Mouse (Mus musculus) cerebellum, adult 2 months (tissue): Measurements from ENCODE around the gene Mgat4e.
A peak's percentile ranks its signal among the peaks of the same experiment; 100 is the strongest.

Experiments
- CTCF ChIP-seq: fragments of 200-500 bp; IDR thresholded peaks from 2 replicates; pipeline ENCODE4 v1.5.1; 2011; ENCODE audit warnings: low read depth, mild to moderate bottlenecking, control low read depth, low read length, moderate library complexity, borderline replicate concordance; ENCODE audit not compliant: insufficient read depth
- POLR2A ChIP-seq: fragments of 200-500 bp; IDR thresholded peaks from 2 replicates; pipeline ENCODE4 v1.6.1; 2011; ENCODE audit warnings: low read length, control low read depth, borderline replicate concordance; ENCODE audit not compliant: insufficient read depth

- TF ChIP-seq CTCF (peak; percentile 50; the same call in 1 of the 2 replicates), POLR2A (peak; percentile 98)
Measured at GRCm38 (mm10) chr1:134494428-134495215, 54.9 kb downstream of the Mgat4e start, which contains the start of gene Rabif.
